Mouse (Mus musculus) liver, embryonic 16.5 days (tissue): ENCODE data around the gene Catip. TPM values are rescaled to one million over a fixed set of nuclear protein-coding genes. Genes with fewer than 3 reads are reported as not detected.
"Not testable (repeated sequence)": the region's sequence is repeated elsewhere in the genome, so short reads cannot be mapped to it uniquely, and the experiment has no call there.

Experiments used
- ATAC-seq: fragments of 200-750 bp; cut with Nextera tagmentation; 2 replicates; pipeline ENCODE4 v1.8.0; 2017; ENCODE audit warnings: low read depth, mild to moderate bottlenecking, moderate number of reproducible peaks, moderate library complexity
- H3K27ac ChIP-seq: fragments of 300-500 bp; sonication (generic); 2 replicates; pipeline ENCODE4 v1.5.1; 2014; ENCODE audit warnings: mild to moderate bottlenecking, low read length
- H3K27me3 ChIP-seq: fragments of 300-500 bp; sonication (generic); 2 replicates; pipeline ENCODE4 v1.6.1; 2014; ENCODE audit warnings: low read depth, low read length, mixed read lengths; ENCODE audit not compliant: control insufficient read depth, insufficient read depth
- H3K36me3 ChIP-seq: fragments of 300-500 bp; sonication (generic); 2 replicates; pipeline ENCODE4 v1.6.1; 2014; ENCODE audit warnings: mild to moderate bottlenecking; ENCODE audit not compliant: control insufficient read depth, insufficient read depth
- H3K4me1 ChIP-seq: fragments of 300-500 bp; sonication (generic); 2 replicates; pipeline ENCODE4 v1.6.1; 2014; ENCODE audit warnings: low read depth, low read length, mixed read lengths; ENCODE audit not compliant: control insufficient read depth
- H3K4me2 ChIP-seq: fragments of 300-500 bp; sonication (generic); 2 replicates; pipeline ENCODE4 v1.6.1; 2014; ENCODE audit warnings: low read depth, low read length, mixed read lengths
- H3K4me3 ChIP-seq: fragments of 300-500 bp; sonication (generic); 2 replicates; pipeline ENCODE4 v1.5.1; 2014; ENCODE audit warnings: low read depth, mild to moderate bottlenecking, low read length
- H3K9ac ChIP-seq: fragments of 300-500 bp; sonication (generic); 2 replicates; pipeline ENCODE4 v1.6.1; 2014; ENCODE audit warnings: low read depth, low read length
- H3K9me3 ChIP-seq: fragments of 300-500 bp; sonication (generic); replicated peaks from 2 replicates; pipeline ENCODE4 v1.6.1; 2016; ENCODE audit warnings: low read length; ENCODE audit not compliant: control insufficient read depth
- WGBS: fragments of 180-500 bp; shearing (Covaris S2); extraction: QIAGEN DNeasy Blood & Tissue Kit; methylation state at CpG from one replicate; pipeline ENCODE4 v1.1.7; 2014; ENCODE audit not compliant: insufficient replicate concordance; 5-methylcytosine and 5-hydroxymethylcytosine counted together
- polyA plus RNA-seq: library from polyadenylated mRNA; unstranded; fragments of >200 nt; fragmentation: Nextera tagmentation; extraction: Ambion mirVana; gene quantifications from 2 replicates; pipeline ENCODE4 v1.2.1, GENCODE M21; 2015

Catip gene
- 0.05 and 0.08 TPM in 2 replicates for polyA plus RNA-seq

DNA sequence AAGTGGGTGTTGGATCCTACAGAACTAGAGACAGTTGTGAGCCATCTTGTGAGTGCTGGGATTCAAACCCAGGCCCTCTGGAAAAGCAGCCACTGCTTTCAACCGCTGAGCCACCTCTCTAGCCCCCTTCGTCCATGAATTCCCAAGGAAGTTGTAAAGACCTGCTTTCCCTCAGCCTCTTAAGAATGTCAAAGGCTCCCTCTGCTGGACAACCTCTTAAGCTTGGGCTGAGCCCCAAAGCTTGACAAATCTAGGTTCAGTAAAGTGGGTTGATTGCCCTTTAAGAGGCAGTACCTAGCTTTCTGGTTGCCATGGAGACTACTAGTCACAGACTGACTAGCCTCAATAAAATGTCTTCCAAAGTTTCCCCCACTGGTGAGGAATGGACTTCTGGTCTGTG is at the start of gene Catip:
Gene Catip (plus strand): TSS at position 297 of the 400 bp plus-strand sequence.
- Histone ChIP-seq H3K27ac (no peak within 1 kb of the TSS), H3K9me3 (no peaks in the 10 kb centered on the region), H3K9ac (no peak within 1 kb of the TSS), H3K27me3 (no peaks in the 10 kb centered on the region), H3K4me1 (no peaks in the 10 kb centered on the region; the same call in 1 of the 2 replicates), H3K36me3 (no peaks in the 10 kb centered on the region), H3K4me3 (no peak within 1 kb of the TSS), H3K4me2 (no peak within 1 kb of the TSS)
- 0% methylated on average over 2 of the region's 2 CpGs for WGBS
- 0 out of 2 replicates have a peak, but pooled peaks have one; percentile 9 for ATAC-seq

DNA sequence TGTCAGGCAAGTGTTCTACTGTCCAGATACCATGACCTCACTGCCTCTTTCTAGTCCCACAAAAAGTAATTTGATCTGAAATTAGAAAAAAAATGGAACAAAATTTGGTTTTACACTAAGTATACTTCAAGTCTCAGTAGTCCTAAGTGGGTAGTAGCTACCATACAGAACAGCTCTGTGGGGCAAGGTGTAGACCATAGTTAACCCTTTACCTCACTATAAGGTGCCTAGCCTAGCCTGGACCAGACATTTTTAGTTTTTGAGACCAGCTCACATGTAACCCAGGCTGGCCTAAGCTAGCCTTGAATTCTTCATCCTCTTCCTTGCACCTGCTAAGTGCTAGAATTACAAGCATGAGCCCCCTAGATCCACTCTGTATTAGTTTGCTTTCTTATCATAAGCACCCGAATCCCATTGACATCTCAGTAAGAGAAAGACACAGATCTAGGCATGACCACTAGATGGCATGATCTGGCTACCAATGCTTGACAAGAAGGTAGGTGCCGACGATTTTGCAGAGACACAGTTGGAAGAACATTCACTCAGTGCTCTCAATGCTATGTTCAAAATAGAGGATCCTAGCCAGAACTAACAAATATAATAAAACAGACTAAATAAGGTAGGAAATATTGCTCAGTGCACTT is 48.7 kb upstream of the Catip start:
- Histone ChIP-seq H3K27me3 (no peaks in the 10 kb centered on the region), H3K4me2 (no peak overlapping the region), H3K4me3 (no peak overlapping the region), H3K4me1 (peaks cover 3% of the 10 kb centered on the region), H3K9ac (no peak overlapping the region), H3K36me3 (no peaks in the 10 kb centered on the region), H3K9me3 (no peaks in the 10 kb centered on the region), H3K27ac (no peak overlapping the region)
- WGBS = 2% methylated on average over 3 of the region's 3 CpGs
- ATAC-seq = 0 out of 2 replicates have a peak, but pooled peaks have one; percentile 27

DNA sequence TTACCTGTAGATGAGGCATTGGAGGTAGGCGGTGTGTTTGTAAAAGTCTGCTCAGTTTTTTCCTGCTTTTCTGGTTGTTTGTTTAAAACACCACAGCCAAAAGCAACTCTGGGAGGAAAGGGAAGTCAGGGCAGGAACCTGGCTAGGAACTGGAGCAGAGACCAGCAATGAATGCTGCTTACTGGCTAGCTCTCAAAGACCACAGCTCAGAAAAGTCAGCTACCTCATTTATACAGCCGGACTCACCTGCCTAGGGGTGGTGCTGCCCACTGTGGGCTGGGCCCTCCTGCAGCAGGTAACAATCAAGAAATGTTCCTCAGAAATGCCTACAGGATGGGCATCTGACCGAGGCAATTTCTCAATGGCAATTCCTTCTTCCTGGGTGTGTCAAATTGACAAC is 47.1 kb upstream of the Catip start:
- H3K27ac ChIP-seq = no peak overlapping the region
- WGBS = 53% methylated on average over 3 of the region's 3 CpGs
- ATAC-seq = no peak
- no peak overlapping the region for H3K4me3 ChIP-seq
- H3K9ac ChIP-seq = no peak overlapping the region
- no peak overlapping the region for H3K4me2 ChIP-seq
- H3K4me1 ChIP-seq = no peaks in the 10 kb centered on the region; the same call in 1 of the 2 replicates
- no peaks in the 10 kb centered on the region for H3K27me3 ChIP-seq
- H3K9me3 ChIP-seq = no peaks in the 10 kb centered on the region
- H3K36me3 ChIP-seq = no peaks in the 10 kb centered on the region

DNA sequence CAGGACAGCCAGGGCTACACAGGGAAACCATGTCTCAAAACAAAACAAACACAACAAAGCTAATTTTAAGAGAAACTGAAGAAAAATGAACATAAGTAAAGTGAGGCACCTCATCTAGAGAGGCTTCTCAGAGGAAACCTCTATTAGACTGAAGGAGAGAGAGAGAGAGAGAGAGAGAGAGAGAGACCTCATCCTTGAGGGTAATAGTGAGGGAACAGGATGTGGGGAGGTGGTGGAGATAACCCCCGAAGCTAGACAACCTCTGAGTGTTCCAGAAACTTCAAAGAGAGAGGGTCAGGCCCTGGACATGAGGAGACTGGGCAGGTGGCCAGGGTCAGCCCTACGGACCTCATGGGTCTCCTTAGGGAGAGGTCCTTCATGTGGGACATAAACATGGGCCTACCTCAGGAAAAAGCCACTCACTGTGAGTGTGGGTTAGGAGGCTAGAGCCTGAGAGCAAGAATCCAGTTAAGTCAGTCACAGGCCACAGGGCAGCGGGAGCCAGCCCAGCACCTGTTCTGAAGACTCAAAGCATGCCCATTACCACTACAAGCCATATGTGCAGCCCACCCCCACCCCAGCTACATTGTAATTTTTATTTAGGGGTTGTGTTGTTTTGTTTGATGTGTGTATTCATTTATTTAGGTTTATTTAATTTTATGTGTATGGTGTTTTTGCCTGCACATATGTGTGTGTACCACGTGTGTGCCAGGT is 45.6 kb upstream of the Catip start:
- 49% methylated on average over 4 of the region's 4 CpGs for WGBS
- Histone ChIP-seq H3K9ac (no peak overlapping the region), H3K36me3 (no peaks in the 10 kb centered on the region), H3K4me3 (no peak overlapping the region), H3K9me3 (no peaks in the 10 kb centered on the region), H3K27ac (no peak overlapping the region), H3K4me1 (no peaks in the 10 kb centered on the region; the same call in 1 of the 2 replicates), H3K4me2 (no peak overlapping the region), H3K27me3 (no peaks in the 10 kb centered on the region)
- no peak for ATAC-seq

DNA sequence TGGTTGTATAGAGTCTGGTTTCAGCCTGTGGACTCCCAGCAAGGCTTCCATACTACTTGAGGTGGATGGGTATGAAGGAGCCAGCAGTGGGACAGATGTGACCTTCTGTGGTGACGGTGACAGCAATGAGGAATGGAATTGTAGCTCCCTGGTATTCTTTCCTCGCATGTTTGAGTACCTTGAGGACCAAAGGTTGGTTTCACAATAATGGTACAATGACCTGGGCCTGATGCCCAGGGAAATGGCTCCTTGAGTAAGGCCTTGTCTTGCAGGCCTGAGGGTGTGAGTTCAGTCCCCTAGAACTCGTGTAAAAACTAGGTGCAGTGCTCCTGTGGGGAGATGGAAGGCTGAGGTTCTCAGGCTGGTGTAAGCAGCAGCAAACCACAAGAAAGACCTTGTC is 43.2 kb upstream of the Catip start:
- Histone ChIP-seq H3K4me2 (no peak overlapping the region), H3K27me3 (no peaks in the 10 kb centered on the region), H3K9me3 (no peaks in the 10 kb centered on the region), H3K9ac (no peak overlapping the region), H3K27ac (no peak overlapping the region), H3K4me3 (no peak overlapping the region), H3K36me3 (no peaks in the 10 kb centered on the region), H3K4me1 (no peaks in the 10 kb centered on the region)
- WGBS = 67% methylated on average over 3 of the region's 3 CpGs
- ATAC-seq = no peak

DNA sequence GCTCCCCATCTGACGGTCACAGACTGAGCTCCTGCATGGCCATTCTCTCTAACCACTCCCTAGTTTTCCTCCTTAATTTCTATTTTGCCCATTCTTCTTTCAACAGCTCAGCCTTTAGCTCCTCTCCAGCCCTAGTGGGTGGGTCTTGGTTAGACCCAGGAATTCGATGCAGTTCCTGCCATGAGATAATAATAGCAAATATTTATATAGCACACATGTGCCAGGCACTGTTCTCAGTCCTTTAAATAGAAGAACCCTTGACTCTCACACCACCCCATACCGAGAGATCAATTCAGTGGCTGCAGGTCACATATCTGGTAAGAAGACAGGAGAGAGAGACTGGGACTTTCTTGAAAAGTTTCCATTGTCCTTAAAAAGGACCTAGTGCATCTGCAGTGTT is 40.5 kb upstream of the Catip start:
- no peak overlapping the region for H3K4me3 ChIP-seq
- H3K4me2 ChIP-seq = no peak overlapping the region
- no peak overlapping the region for H3K27ac ChIP-seq
- H3K4me1 ChIP-seq = no peaks in the 10 kb centered on the region
- 49% methylated on average over 3 of the region's 3 CpGs for WGBS
- no peak for ATAC-seq
- no peak overlapping the region for H3K9ac ChIP-seq
- no peaks in the 10 kb centered on the region for H3K27me3 ChIP-seq
- no peaks in the 10 kb centered on the region for H3K9me3 ChIP-seq
- H3K36me3 ChIP-seq = no peaks in the 10 kb centered on the region

DNA sequence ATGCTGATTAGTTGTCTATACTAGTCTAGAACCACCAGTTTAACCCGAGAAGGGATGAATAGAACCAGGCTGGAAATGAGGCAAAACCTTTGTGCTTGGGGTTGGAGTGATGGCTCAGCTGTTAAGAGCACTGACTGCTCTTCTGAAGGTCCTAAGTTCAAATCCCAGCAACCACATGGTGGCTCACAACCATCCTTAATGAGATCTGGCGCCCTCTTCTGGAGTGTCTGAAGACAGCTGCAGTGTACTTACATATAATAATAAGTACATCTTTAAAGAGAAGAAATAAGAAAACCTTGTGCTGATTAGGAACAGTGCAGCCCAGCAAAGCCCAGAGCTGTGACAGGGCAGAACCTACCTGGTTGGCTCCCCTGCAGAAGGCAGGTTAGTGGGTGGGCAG is 35.0 kb upstream of the Catip start:
- 63% methylated on average over 2 of the region's 2 CpGs for WGBS
- H3K4me2 ChIP-seq, H3K9ac ChIP-seq, ATAC-seq, H3K4me3 ChIP-seq, H3K27ac ChIP-seq, H3K36me3 ChIP-seq, H3K9me3 ChIP-seq, H3K27me3 ChIP-seq: not testable (repeated sequence)
- H3K4me1 ChIP-seq = peaks cover 14% of the 10 kb centered on the region

DNA sequence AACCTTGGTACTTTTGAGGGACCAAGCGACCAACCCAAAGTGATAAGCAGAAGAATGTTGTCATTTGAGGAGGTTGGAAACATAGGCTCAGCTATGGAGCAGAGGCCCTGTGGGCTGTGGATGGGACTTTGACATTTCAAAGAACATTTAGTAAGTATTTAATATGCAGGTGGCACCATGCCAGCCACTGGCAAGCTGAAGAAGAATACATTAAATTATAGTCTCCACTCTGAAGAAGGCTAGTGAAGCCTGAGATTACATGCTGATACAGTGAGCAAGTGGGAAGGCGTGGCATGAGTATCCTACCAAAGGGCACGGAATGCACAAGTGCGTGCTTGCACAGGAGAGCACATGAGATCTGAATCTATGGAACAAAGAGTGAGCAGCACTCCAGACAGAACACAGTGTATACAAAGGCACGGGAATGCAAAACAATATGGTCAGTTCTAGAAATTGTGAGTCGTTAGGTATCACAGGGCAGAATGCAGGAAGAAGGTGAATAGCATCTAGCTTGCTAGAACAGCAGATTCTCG is 31.9 kb upstream of the Catip start:
- Histone ChIP-seq H3K4me1 (peaks cover 29% of the 10 kb centered on the region), H3K36me3 (no peaks in the 10 kb centered on the region), H3K4me3 (no peak overlapping the region), H3K9ac (no peak overlapping the region), H3K9me3 (no peaks in the 10 kb centered on the region), H3K4me2 (no peak overlapping the region), H3K27me3 (peaks cover 5% of the 10 kb centered on the region; the same call in 1 of the 2 replicates), H3K27ac (no peak overlapping the region)
- 63% methylated on average over 7 of the region's 7 CpGs for WGBS
- no peak for ATAC-seq
